Mouse (Mus musculus): Measurements from ENCODE around the gene Rhox4b.
"Not testable (repeated sequence)": the region's sequence is repeated elsewhere in the genome, so short reads cannot be mapped to it uniquely, and the experiment has no call there.

DNA sequence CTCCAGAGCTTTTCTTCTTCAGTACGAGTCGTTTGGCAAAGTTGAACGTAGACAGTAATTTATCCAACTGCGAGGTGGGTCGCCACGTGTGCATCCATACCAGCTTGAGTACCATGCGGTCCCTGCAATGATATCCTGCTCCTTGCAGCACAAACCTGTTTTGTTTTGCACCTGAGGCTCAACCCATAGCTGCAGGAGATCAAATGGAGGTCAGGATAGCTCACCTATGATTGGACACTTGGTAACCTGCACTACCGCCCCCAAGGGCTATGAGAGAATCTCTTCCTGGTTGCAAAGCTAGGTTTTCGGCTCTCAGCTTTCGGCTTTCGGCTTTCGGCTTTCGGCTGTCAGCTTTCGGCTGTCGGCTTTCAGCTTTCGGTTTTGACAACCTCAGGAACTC is 41.7 kb upstream of the Rhox4b start, which contains the start of gene Rhox4a2:
- TF ChIP-seq POLR2A (IDR thresholded peaks at IDR 0.05; ENCODE audit: insufficient read depth, low read length); EP300 (IDR thresholded peaks at IDR 0.05; ENCODE audit: insufficient read depth, low read depth, low read length): not testable (repeated sequence)
